Mouse (Mus musculus) forebrain, postnatal 0 days (tissue): Measurements from ENCODE around the gene Gm11034. TPM values are rescaled to one million over a fixed set of nuclear protein-coding genes. Genes with fewer than 3 reads are reported as not detected.
A peak's percentile ranks its signal among the peaks of the same experiment; 100 is the strongest.

Source experiments
- ATAC-seq: fragments of 200-750 bp; cut with Nextera tagmentation; 2 replicates; pipeline ENCODE4 v1.8.0; 2017; ENCODE audit warnings: mild to moderate bottlenecking, moderate library complexity
- DNase-seq: peaks from one replicate; pipeline ENCODE4 v3.0.0-alpha.2; 2015
- H3K27ac ChIP-seq: fragments of 300-500 bp; sonication (generic); 2 replicates; pipeline ENCODE4 v1.5.1; 2014; ENCODE audit warnings: low read depth, mild to moderate bottlenecking, antibody characterized with exemption, low read length, moderate library complexity, mixed read lengths
- H3K27me3 ChIP-seq: fragments of 300-500 bp; sonication (generic); 2 replicates; pipeline ENCODE4 v1.6.1; 2014; ENCODE audit warnings: mild to moderate bottlenecking, low read length, mixed read lengths; ENCODE audit not compliant: insufficient read depth
- H3K36me3 ChIP-seq: fragments of 300-500 bp; sonication (generic); 2 replicates; pipeline ENCODE4 v1.6.1; 2014; ENCODE audit warnings: mild to moderate bottlenecking, moderate library complexity; ENCODE audit not compliant: insufficient read depth
- H3K4me1 ChIP-seq: fragments of 300-500 bp; sonication (generic); 2 replicates; pipeline ENCODE4 v1.6.1; 2014; ENCODE audit warnings: antibody characterized with exemption; ENCODE audit not compliant: insufficient read depth
- H3K4me2 ChIP-seq: fragments of 300-500 bp; sonication (generic); 2 replicates; pipeline ENCODE4 v1.6.1; 2014; ENCODE audit warnings: low read depth, mild to moderate bottlenecking, moderate library complexity
- H3K4me3 ChIP-seq: fragments of 300-500 bp; sonication (generic); 2 replicates; pipeline ENCODE4 v1.5.1; 2014; ENCODE audit warnings: low read depth, low read length, mixed read lengths
- H3K9ac ChIP-seq: fragments of 300-500 bp; sonication (generic); 2 replicates; pipeline ENCODE4 v1.6.1; 2014; ENCODE audit warnings: mild to moderate bottlenecking
- H3K9me3 ChIP-seq: fragments of 300-500 bp; sonication (generic); 2 replicates; pipeline ENCODE4 v1.6.1; 2016; ENCODE audit warnings: low read length
- CTCF ChIP-seq: sonication (generic); IDR thresholded peaks from 2 replicates; pipeline ENCODE4 v1.5.1; 2016; ENCODE audit warnings: antibody characterized with exemption, control low read depth, low read depth
- WGBS: fragments of 180-500 bp; shearing (Covaris S2); extraction: QIAGEN DNeasy Blood & Tissue Kit; methylation state at CpG from one replicate; pipeline ENCODE4 v1.1.7; 2014; 5-methylcytosine and 5-hydroxymethylcytosine counted together
- polyA plus RNA-seq: library from polyadenylated mRNA; unstranded; fragments of >200 nt; fragmentation: Nextera tagmentation; extraction: Ambion mirVana; gene quantifications from 2 replicates; pipeline ENCODE4 v1.2.1, GENCODE M21; 2015
- total RNA-seq: library from RNA; depleted of rRNA; stranded (reverse); fragments of >200 nt; gene quantifications from 2 replicates; pipeline ENCODE4 v1.2.3, GENCODE M21; 2014

Gene Gm11034
- total and polyA plus RNA-seq, 2 experiments from 2014 or later, result not detected

- DNase-seq, result no peak
- TF ChIP-seq CTCF, result no peak
- H3K27ac ChIP-seq, result no peak overlapping the region
- no peaks in the 10 kb centered on the region for H3K27me3 ChIP-seq
- WGBS, result 86% methylated on average over 5 of the region's 5 CpGs
- no peak overlapping the region for H3K4me3 ChIP-seq
- no peak for ATAC-seq
- no peak overlapping the region for H3K4me2 ChIP-seq
- no peak overlapping the region for H3K9ac ChIP-seq
- H3K9me3 ChIP-seq, result no peaks in the 10 kb centered on the region
- H3K4me1 ChIP-seq, result 0 out of 2 replicates have a peak, but pooled peaks cover 8% of the 10 kb centered on the region
- H3K36me3 ChIP-seq, result peaks cover 13% of the 10 kb centered on the region
Measured at GRCm38 (mm10) chr8:72222656-72223055, 9.2 kb upstream of the Gm11034 start.

- 84% methylated on average over 4 of the region's 4 CpGs for WGBS
- H3K4me3 ChIP-seq, result peak overlapping the region; percentile 77; the same call in 1 of the 2 replicates
- no peaks in the 10 kb centered on the region for H3K9me3 ChIP-seq
- no peak for DNase-seq
- no peaks in the 10 kb centered on the region for H3K27me3 ChIP-seq
- peaks cover 13% of the 10 kb centered on the region for H3K36me3 ChIP-seq
- no peak for ATAC-seq
- peak overlapping the region; percentile 78 for H3K4me2 ChIP-seq
- TF ChIP-seq CTCF, result no peak
- H3K27ac ChIP-seq, result no peak overlapping the region
- 0 out of 2 replicates have a peak, but pooled peaks cover 8% of the 10 kb centered on the region for H3K4me1 ChIP-seq
- no peak overlapping the region for H3K9ac ChIP-seq
Measured at GRCm38 (mm10) chr8:72220758-72221157, 7.3 kb upstream of the Gm11034 start.

GRCm38 (mm10) chr8:72219541-72220363 is 6.3 kb upstream of the Gm11034 start, which contains the start of gene Fam32a:
Gene Fam32a (plus strand): TSS chr8:72219730.
- peak within 1 kb of the TSS; percentile 78 for H3K4me2 ChIP-seq
- peaks cover 13% of the 10 kb centered on the region for H3K36me3 ChIP-seq
- ATAC-seq, result peak; percentile 99
- peaks cover 4% of the 10 kb centered on the region; the same call in 1 of the 2 replicates for H3K27me3 ChIP-seq
- H3K27ac ChIP-seq, result peak within 1 kb of the TSS; percentile 77
- DNase-seq, result peak; percentile 96
- H3K9me3 ChIP-seq, result no peaks in the 10 kb centered on the region
- H3K4me3 ChIP-seq, result peak within 1 kb of the TSS; percentile 77
- H3K4me1 ChIP-seq, result 0 out of 2 replicates have a peak, but pooled peaks cover 8% of the 10 kb centered on the region
- no peak for TF ChIP-seq CTCF
- WGBS, result 12% methylated on average over 39 of the region's 39 CpGs
- peak within 1 kb of the TSS; percentile 69 for H3K9ac ChIP-seq

GRCm38 (mm10) chr8:72218781-72219540 is 5.5 kb upstream of the Gm11034 start:
- H3K9me3 ChIP-seq, result no peaks in the 10 kb centered on the region
- peaks cover 13% of the 10 kb centered on the region for H3K36me3 ChIP-seq
- no peak overlapping the region for H3K27ac ChIP-seq
- no peak for DNase-seq
- H3K4me2 ChIP-seq, result peak overlapping the region; percentile 78
- TF ChIP-seq CTCF, result no peak
- peak; percentile 25 for ATAC-seq
- peak overlapping the region; percentile 77 for H3K4me3 ChIP-seq
- peaks cover 4% of the 10 kb centered on the region; the same call in 1 of the 2 replicates for H3K27me3 ChIP-seq
- H3K4me1 ChIP-seq, result 0 out of 2 replicates have a peak, but pooled peaks cover 8% of the 10 kb centered on the region
- no peak overlapping the region for H3K9ac ChIP-seq
- 79% methylated on average over 9 of the region's 10 CpGs for WGBS

- Histone ChIP-seq H3K4me3 (no peak overlapping the region), H3K27me3 (peaks cover 4% of the 10 kb centered on the region), H3K9me3 (no peaks in the 10 kb centered on the region), H3K4me2 (no peak overlapping the region), H3K27ac (no peak overlapping the region), H3K4me1 (0 out of 2 replicates have a peak, but pooled peaks cover 6% of the 10 kb centered on the region), H3K9ac (no peak overlapping the region), H3K36me3 (no peaks in the 10 kb centered on the region)
- no peak for ATAC-seq
- WGBS, result 48% methylated on average over 1 of the region's 1 CpGs
- TF ChIP-seq CTCF, result no peak
- DNase-seq, result no peak
Measured at GRCm38 (mm10) chr8:72215871-72216270, 2.4 kb upstream of the Gm11034 start.

GRCm38 (mm10) chr8:72215060-72215459 is 1.6 kb upstream of the Gm11034 start:
- no peak overlapping the region for H3K4me3 ChIP-seq
- no peak overlapping the region for H3K4me2 ChIP-seq
- no peak overlapping the region for H3K27ac ChIP-seq
- H3K9ac ChIP-seq, result no peak overlapping the region
- H3K4me1 ChIP-seq, result no peaks in the 10 kb centered on the region
- no peak for ATAC-seq
- no peak for DNase-seq
- no peaks in the 10 kb centered on the region for H3K36me3 ChIP-seq
- TF ChIP-seq CTCF, result peak; percentile 31; the same call in 1 of the 2 replicates
- peaks cover 4% of the 10 kb centered on the region for H3K27me3 ChIP-seq
- H3K9me3 ChIP-seq, result no peaks in the 10 kb centered on the region
- 38% methylated on average over 2 of the region's 2 CpGs for WGBS
